Mouse (Mus musculus): ENCODE results near the gene Ubash3b.

Ubash3b gene

DNA sequence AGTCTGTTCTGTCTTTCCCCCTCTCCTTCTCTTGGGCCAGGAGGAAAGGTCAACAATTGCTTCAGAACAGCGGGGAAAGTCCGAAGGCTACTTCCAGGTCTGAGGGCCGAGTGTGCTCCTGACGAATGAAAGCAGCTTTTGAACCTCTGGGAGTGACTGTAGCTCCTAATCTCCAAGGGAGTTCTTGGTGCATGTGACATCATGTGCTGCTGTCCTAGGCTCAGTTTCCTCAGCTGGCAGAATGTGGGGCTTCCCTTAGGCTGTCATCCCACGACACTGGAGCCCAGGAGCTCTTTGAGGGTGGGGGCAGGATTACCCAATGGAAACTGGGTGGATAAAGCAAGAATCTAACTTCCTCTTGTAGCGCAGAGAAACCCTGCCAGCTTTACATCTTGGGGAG lies at the start of gene Ubash3b:
Ubash3b (minus strand) TSS at position 285 of the 400 bp plus-strand sequence.
- in situ Hi-C loops (cut with MseI, MboI) = no loop called here

DNA sequence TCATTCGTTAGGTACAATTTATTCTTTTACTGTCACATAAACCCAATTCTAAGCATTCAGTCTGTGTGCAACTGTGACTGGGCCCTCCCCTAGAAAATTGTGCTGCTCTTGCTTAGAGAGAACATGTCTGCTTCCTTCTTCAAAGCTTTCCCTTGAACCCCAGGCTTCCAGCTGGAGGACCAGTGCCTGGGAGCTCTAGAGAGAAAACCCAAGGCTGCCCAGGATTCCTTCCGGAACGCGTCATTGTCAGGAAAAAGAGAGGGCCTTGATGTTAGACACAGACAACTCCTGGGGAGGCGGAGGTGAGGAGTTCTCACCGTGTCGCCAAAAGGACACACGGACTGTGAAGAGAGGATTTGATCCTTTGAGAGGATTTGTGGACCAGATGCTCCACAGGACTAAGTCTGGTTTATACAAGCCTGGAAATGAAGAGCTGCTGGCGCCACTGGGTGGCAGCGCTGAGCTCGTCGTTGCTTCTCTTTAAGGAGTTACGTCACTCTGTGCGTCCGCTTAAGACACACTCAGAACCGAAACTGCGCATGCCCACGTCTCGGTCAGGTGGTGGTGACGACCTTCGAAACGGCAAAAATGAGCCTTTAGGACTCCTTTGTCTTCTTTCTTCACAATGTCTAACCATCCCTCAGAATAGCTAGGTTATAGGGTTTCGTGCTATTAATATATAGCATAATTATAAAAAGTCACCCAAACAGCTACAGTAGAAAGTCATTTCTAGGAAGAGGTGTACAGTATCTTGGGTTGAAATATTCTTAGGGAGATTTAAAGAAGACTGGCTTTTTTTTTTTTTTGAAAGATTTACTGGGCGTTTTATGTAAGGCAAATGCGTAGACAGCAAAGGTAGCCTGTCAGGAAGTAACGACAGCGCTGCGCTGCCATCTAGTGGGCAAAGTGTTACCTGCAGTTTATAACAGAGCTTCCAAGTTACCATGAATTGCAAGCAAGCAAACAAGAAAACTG lies 45.9 kb upstream of the Ubash3b start:
- in situ Hi-C loops (cut with MseI, MboI) = no loop called here

DNA sequence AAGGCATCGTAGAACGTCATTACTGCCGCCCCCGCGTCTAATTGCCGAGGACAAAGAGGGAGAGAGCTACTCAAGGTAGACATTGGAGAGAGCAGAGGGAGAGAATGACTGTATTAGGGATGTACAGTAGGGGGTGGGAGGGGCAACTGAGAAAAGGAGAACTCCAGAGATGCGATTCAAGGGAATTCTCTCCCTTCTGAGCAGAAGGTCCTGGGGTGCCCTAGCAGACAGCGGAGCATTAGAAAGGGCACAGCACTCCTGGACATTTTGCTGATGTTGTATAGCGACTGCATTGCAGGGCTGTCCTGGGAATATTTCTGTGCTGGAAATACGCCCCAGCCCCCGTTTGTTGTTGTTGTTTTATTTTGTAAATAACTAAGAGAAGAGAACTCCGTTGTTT lies 45.2 kb upstream of the Ubash3b start:
- in situ Hi-C loops (cut with MseI, MboI) = no loop called here

DNA sequence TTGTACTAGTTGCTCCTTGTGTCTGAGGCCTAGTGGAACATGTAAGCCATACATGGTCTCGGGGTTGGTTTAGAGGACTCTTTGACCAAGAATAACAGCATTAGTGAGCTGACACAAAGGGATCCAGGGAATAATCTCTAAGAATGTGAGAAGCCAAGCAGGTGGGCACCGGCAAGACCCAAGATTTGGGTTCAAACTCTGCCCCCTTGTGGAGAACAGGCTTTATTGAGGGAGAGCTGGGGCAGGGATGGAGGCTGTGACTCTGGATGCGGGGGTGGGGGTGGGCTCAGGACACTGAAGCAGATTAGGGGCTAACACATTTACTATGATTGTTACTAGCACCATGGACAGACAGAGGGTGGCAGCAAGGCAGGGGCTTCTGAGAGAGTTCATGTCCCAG lies 43.8 kb upstream of the Ubash3b start:
- in situ Hi-C loops (cut with MseI, MboI) = no loop called here

DNA sequence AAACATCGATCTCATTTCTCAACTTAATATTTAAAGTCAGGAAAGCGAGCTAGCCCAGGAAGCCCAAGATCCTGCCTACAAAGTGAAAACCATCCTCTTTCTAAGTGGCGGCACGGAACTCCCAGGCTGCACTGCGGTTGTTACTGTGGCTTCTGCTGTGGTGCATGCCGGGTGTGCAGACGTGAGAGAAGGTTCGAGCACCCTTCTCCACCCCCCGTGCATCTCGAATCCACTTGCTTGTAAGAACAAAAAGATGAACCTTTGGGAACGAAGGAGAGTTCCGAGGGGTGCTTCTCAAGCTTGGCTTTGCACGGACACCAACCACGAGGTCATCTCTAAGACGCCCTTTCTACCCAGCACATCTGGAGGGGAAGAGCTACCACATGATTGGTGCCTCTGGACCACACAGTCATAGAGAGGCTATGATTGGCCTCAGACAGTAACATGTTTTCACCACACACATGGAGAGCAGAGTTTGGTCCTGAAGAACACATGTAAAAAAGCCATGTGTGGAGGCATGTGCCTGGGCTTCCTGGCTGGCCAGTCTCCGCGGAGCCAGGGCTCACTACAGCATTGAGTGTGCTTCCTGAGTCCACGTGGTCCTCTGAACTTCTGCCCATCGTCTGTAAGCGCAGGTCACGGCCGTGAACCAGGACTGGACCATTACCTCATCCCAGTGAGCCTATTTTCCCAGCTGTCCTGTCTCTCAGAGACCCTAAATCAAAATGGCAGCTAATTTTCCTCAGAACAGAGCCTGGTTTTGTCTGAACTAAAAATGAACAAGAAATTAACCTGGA lies 38.2 kb upstream of the Ubash3b start:
- in situ Hi-C loops (cut with MseI, MboI) = loop anchor here (10.0 to 25.0 kb wide), 2 partner anchors 362 to 365 kb away; no protein-coding TSS in a partner anchor

DNA sequence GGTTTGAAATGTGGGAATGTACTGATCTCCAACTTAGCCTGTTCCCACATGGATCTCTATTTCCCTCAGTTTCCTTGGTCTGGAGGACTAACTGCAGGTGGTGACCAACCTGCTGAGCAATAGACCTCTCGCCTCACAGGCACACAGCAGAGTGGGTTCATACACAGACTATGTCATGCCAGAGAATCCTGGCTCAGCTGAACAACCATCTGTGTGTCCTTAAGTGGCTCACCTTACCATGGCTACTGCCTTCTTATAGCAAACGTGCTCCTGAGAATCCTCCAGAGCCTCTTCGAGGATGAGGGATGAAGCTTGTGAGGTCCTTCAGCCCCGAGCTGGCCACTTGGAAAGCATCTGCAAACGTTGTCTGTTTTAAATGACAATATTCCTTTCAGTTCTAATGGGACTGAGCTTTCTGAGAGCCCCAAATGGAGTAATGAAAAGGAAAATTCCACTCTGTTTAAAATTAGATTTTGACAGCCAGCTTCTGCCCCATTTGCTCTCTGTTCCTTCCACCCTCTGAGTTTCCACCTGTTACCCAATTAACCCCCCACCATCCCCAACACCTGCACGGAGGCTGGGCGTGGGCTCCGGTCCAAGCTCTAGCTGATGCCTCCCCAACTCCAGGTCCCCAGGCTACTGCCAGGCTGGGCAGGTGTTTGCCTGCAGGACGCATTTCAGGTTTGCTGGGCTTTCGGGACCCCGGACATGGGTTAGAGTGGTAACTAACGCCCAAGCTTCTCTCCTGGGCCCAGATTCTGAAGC lies 37.2 kb upstream of the Ubash3b start:
- in situ Hi-C loops (cut with MseI, MboI) = loop anchor here (10.0 to 25.0 kb wide), 2 partner anchors 361 to 364 kb away; no protein-coding TSS in a partner anchor

DNA sequence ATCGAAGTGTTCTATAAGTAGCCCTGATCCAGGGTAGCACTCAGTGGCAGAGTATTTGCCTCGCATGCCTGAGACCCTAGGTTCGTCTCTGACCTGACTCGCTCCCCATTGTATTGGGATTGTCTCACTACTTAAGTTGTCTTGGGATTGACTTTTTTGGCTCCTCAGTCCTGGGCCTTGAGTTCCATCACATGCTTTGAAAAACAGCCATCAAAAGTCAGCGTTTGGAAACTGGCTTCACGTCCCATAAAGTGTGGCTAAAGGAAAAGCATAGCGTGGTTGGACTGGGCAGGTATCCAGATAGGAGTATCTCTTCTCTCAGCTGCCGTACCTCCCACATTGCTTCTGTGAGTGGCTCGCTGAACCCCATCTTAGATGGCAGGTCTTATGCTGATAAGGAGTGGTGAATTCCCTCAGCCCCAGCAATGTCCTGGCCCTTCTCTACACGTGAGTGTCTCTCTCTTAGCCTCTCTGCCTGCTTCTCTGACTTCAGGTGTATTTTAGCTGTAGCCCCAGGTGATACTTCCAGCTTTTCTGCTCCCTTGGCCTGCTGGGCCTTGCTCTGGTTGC lies 34.3 kb upstream of the Ubash3b start:
- in situ Hi-C loops (cut with MseI, MboI) = loop anchor here (10.0 to 25.0 kb wide), 2 partner anchors 359 to 361 kb away; no protein-coding TSS in a partner anchor

DNA sequence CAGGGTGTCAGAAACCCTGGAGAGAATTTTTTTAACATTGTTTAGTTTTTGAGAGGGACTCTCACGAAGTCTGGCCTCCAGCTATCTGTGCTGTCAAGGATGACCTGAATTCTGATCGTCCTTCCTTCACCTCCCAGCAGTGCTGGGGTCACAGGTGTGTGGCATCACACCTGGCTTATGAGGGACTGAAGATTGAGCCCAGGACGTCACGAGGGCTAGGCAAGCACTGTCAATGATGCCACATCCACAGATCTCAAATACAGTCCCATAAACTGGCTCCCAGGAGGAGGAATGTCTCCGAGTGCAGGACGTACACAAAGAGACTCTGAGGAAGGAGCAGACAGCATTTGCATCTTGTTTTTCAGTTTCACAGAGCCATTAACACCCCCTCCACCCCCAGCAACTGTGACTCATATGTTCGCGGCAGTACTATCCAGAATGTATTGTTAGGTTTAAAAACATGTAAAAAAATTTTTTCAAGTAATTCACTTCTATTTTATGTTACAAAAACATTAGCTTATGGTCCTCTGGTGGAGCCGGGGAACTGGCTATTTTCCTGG lies 30.2 kb upstream of the Ubash3b start:
- in situ Hi-C loops (cut with MseI, MboI) = loop anchor here (10.0 to 25.0 kb wide), 2 partner anchors 354 to 357 kb away; no protein-coding TSS in a partner anchor

DNA sequence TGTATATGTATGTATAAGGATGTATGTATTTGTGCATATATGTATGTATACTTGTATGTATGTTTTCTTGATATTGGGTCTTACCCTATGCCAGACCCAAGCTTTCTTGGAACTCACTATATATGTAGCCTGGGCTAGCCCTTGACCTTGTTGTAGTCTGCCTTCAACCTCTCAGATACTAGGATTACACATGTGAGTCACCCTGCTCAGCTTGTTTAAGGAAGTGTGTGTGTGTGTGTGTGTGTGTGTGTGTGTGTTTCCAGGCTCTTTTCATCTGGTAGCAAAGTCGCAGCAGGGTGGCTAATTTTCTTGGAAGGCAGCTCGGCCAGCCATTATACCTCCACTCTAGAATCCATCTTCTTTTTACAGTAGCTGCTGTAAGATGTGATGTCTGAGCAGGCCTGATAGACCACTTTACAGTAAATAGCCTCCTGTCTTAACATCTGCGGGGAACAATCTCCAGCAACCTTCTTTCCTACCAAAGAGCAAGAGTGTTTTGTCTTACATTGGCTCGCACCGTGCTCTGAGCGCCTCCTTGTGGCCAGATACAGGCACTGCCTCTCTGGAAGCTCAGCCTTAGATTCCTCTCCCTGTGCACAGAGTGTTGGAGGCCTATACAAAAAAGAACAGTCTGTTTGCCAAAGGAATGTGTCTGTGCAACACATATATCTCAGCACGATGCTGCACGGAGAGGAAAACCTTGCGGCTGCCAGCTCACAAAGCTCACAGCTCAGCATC lies 29.4 kb upstream of the Ubash3b start:
- in situ Hi-C loops (cut with MseI, MboI) = loop anchor here (10.0 to 25.0 kb wide), 2 partner anchors 354 to 356 kb away; no protein-coding TSS in a partner anchor

DNA sequence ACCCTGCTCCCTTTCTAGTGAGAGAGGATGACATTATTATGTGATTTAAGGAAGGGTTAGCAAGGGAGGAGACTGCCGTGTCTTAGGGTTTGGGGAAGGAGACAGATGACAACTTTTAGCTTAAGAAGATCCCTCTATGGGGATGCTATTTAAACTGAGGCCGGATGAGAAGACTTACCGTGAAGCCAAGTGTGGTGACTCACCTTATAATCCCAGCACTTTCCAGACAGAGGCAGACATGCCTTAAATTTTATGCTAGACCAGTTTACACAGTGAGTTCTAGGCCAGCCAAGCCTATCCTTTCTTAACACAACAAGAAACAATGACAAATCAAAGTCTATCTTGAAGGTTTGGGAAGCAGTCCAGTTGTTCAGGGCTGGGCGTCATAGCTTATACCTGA lies 26.4 kb upstream of the Ubash3b start:
- in situ Hi-C loops (cut with MseI, MboI) = loop anchor here (5.0 to 25.0 kb wide), 2 partner anchors 141 to 351 kb away; no protein-coding TSS in a partner anchor

DNA sequence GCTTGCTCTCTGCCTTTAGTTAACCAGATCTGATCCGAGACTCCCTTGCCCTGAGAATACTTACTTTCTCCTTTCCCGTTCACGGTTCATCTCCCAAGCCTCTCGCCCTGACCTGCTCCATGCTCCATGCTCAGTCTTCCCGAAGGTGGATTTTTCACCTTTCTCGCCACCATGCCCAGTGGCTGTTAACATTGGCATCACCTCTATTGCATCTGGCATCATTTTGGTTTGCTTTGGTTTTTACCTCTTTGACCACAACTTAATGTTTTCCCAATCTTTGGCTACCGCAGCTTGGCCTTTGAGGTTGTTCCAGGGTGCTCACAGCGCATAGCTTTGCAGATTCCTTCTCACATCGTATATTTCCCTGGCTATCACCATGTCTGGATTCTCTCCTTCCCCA lies 26.0 kb upstream of the Ubash3b start:
- in situ Hi-C loops (cut with MseI, MboI) = loop anchor here (5.0 to 25.0 kb wide), 2 partner anchors 140 to 350 kb away; no protein-coding TSS in a partner anchor

DNA sequence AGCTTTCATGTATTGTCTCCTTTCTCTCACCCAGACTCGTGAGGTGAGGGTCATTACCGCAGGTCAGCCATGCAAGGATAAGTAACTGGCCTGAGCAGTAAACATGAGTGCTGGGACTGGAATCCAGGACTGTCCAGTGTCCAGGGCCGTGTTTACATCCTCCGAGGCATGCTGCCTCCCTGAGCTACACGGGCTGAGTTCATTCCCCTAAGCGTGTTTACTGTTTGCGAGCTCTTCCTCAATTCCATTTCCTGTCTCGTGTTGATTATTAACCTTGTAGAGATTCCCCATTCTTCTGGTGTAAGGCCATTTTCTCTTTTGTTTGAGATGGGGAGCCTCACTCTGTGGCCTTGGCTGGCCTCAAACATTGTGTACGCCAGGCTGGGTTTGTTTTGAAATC lies 23.8 kb upstream of the Ubash3b start:
- in situ Hi-C loops (cut with MseI, MboI) = loop anchor here (5.0 to 25.0 kb wide), 2 partner anchors 138 to 348 kb away; no protein-coding TSS in a partner anchor

DNA sequence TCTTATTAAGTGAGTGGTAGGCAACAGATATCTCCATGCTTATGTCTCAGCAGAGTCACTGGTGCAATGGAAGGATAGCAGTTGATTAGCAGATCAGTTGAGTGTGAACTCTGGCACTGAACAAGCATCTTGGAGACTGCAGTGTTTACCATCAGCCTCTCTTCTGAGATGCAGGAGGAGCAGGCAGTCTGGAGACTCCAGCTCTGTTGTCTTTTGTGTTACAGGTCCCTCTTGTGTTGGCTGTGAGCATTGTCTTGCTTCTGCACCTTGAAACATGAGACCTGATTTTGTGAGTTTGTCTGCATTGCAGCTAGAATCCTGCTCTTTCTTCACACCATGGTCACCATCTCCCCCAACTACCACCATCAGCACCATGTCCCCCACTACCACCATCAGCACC lies 21.1 kb upstream of the Ubash3b start:
- in situ Hi-C loops (cut with MseI, MboI) = loop anchor here in 1 of 2 experiments (25.0 kb wide), 1 partner anchor 345 kb away; no protein-coding TSS in a partner anchor

DNA sequence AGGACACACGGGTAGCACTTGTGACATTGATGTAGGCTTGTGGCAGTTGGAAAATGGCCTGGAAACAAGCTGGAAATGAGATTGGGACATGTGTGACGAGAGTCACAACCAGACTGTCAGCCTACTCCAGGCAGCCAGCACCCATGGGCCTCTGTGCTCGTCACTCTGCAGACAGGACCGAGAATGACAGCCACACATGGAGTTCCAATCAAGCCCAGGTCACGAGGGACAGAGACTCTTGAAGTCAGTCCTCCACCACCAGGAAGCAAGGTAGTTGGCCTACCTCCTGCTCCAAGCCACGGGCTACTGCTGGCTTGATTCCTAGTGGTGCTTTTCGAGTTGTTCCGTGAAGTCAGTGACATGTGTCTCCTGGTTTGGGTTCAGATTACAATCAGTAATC lies 20.3 kb upstream of the Ubash3b start:
- in situ Hi-C loops (cut with MseI, MboI) = loop anchor here in 1 of 2 experiments (25.0 kb wide), 1 partner anchor 345 kb away; no protein-coding TSS in a partner anchor

DNA sequence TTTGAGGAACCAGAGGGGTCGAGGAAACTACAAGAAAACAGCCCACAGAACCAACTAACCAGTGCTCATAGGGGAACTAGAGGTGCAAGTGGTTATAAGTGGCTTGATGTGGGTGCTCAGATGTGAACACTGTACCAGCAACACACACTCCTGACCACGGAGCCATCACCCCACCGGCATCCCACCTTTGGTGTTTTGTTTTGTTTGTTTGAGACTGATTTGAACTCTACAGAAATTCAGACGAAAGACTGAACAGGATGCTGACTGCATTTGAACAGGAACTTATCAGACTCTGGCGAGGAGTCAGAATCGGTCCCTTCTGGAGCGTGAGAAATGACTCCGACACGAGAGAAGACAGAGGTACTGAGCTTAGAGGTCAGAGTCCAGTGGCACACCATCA lies 19.9 kb upstream of the Ubash3b start:
- in situ Hi-C loops (cut with MseI, MboI) = loop anchor here in 1 of 2 experiments (25.0 kb wide), 1 partner anchor 344 kb away; no protein-coding TSS in a partner anchor

DNA sequence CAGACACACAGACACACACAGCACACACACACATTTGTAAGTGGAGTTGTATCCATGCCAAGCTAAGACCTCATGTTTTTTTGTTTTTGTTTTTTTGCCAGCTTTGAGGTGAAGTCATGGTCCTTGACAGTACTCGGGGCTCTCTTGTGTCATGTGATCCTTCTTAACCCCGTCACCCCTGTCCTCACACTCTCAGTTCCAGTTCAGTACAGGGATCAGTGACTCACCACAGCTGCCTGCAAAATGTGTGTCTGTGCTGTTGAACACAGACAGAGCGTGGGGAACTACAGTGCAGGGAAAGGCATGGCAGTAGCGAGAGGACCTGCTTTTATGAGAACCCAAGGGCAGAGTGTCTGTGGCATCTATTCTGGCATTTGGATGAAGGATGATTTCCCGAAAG lies 17.6 kb upstream of the Ubash3b start:
- in situ Hi-C loops (cut with MseI, MboI) = loop anchor here in 1 of 2 experiments (25.0 kb wide), 1 partner anchor 342 kb away; no protein-coding TSS in a partner anchor

DNA sequence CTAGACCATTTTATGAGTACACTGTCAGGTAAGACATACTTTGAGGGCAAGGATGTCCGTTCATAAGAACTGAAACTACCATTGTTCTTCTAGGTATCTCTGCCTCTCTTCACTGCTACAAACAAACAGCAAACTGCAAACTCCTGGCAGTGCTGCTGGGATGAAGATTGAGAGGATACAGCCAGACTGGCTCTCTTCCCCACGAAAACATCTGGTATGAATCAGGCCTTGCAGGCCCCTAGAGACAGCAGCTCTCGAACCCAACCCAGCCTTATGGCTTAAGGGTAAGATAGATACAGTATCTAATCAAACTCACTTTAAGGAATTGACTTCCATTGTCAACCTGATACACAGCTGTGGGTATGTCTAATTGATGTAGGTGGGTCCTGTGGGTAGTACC lies 11.7 kb upstream of the Ubash3b start:
- in situ Hi-C loops (cut with MseI, MboI) = no loop called here

DNA sequence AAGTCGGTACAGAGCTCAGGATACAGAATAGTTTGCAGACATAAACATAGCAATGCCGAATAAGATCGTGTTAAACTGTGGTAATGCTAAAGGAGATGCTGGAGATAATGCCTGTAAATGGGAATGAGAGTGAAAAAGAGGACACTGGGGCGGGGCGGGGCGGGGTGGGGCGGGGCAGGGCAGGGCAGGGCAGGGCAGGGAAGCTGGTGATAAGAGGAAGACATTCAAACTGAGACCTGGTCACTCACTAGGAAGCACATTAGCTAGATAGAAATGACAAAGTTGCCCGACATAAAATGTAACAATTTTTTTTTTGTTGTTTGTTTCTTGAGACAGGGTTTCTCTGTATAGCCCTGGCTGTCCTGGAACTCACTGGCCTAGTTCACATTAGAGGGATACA lies 10.9 kb upstream of the Ubash3b start:
- in situ Hi-C loops (cut with MseI, MboI) = no loop called here

DNA sequence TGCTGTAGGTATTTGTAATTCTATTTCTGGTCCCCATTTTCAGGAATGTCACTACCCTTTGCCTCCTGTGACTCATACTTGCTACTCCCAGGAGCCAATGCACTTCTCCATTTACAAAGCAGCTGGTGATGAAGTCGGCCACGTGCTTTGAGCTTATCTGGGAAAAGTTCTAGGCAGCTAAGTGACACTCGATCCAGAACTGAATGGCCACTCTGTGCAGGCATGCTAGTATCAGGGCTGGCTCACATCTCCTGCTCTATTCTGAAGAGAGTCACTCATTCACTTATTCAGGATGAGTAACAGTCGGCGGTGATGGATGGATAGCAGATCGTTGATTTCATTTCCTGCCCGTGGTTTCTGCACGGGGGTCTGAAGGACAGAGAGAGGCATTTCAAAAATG lies 8.5 kb upstream of the Ubash3b start:
- in situ Hi-C loops (cut with MseI, MboI) = no loop called here

All from mouse trophoblast stem cell (cell line).